Mouse (Mus musculus) embryonic facial prominence, embryonic 11.5 days (tissue): ENCODE measurements around the gene Hivep3. TPM values are rescaled to one million over a fixed set of nuclear protein-coding genes. Genes with fewer than 3 reads are reported as not detected.

Source experiments
- ATAC-seq: fragments of 200-750 bp; cut with Nextera tagmentation; replicated peaks from 2 replicates; pipeline ENCODE4 v1.8.0; 2017; ENCODE audit warnings: low read depth; ENCODE audit not compliant: insufficient number of reproducible peaks, low FRiP score, low TSS enrichment
- DNase-seq: peaks from one replicate; pipeline ENCODE4 v3.0.0-alpha.2; 2015; ENCODE audit warnings: low spot score
- H3K27ac ChIP-seq: fragments of 300-500 bp; sonication (generic); replicated peaks from 2 replicates; pipeline ENCODE4 v1.5.1; 2014; ENCODE audit warnings: mild to moderate bottlenecking, low read depth, low read length, control low read depth
- H3K27me3 ChIP-seq: fragments of 300-500 bp; sonication (generic); 2 replicates; pipeline ENCODE4 v1.6.1; 2014; ENCODE audit warnings: mild to moderate bottlenecking, low read length, moderate library complexity, mixed read lengths; ENCODE audit not compliant: control insufficient read depth, insufficient read depth
- H3K36me3 ChIP-seq: fragments of 300-500 bp; sonication (generic); replicated peaks from 2 replicates; pipeline ENCODE4 v1.6.1; 2014; ENCODE audit warnings: low read depth, mild to moderate bottlenecking, low read length, moderate library complexity, mixed read lengths; ENCODE audit not compliant: control insufficient read depth, insufficient read depth
- H3K4me1 ChIP-seq: fragments of 300-500 bp; sonication (generic); 2 replicates; pipeline ENCODE4 v1.6.1; 2014; ENCODE audit warnings: low read length, mixed read lengths; ENCODE audit not compliant: control insufficient read depth, insufficient read depth
- H3K4me2 ChIP-seq: fragments of 300-500 bp; sonication (generic); 2 replicates; pipeline ENCODE4 v1.6.1; 2014; ENCODE audit warnings: low read depth, mild to moderate bottlenecking, control low read depth, low read length, moderate library complexity
- H3K4me3 ChIP-seq: fragments of 300-500 bp; sonication (generic); 2 replicates; pipeline ENCODE4 v1.5.1; 2014; ENCODE audit warnings: low read depth, low read length, control low read depth
- H3K9ac ChIP-seq: fragments of 300-500 bp; sonication (generic); replicated peaks from 2 replicates; pipeline ENCODE4 v1.6.1; 2014; ENCODE audit warnings: mild to moderate bottlenecking, control low read depth, low read length
- H3K9me3 ChIP-seq: fragments of 300-500 bp; sonication (generic); replicated peaks from 2 replicates; pipeline ENCODE4 v1.6.1; 2016; ENCODE audit warnings: mild to moderate bottlenecking, low read length, inconsistent platforms, mixed read lengths; ENCODE audit not compliant: control insufficient read depth
- WGBS: fragments of 180-500 bp; shearing (Covaris S2); extraction: QIAGEN DNeasy Blood & Tissue Kit; methylation state at CpG from one replicate; pipeline ENCODE4 v1.1.7; 2014; 5-methylcytosine and 5-hydroxymethylcytosine counted together
- polyA plus RNA-seq: library from polyadenylated mRNA; unstranded; fragments of >200 nt; fragmentation: Nextera tagmentation; extraction: Ambion mirVana; gene quantifications from 2 replicates; pipeline ENCODE4 v1.2.1, GENCODE M21; 2014

Gene Hivep3
- polyA plus RNA-seq, 1 experiment from 2014 or later: 1.6 TPM

DNA sequence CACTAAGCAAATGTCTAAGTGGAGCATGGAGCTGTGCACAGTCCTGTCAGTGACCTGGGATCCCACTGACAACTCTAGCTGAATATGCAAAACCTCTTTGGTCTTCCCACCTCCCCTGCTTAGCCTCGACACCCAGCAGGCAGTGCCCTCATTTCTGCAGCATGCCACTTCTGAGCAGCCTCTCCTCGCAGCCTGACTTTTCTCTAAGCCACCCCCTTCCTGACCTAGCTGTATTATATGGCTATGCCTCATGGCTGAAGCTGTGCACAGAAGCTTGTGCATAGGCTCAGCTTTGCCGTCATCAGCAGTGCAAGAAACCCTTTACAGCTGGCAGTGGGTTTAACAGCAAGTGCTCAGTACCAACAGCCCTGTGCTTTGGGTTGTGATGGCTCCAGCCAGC, 163.0 kb downstream of the Hivep3 start:
- no peaks in the 10 kb centered on the region for H3K36me3 ChIP-seq
- WGBS: 73% methylated on average over 3 of the region's 3 CpGs
- no peaks in the 10 kb centered on the region for H3K9me3 ChIP-seq
- H3K27me3 ChIP-seq: no peaks in the 10 kb centered on the region
- no peaks in the 10 kb centered on the region for H3K4me1 ChIP-seq
- no peak for ATAC-seq
- no peak overlapping the region for H3K4me3 ChIP-seq
- no peak overlapping the region for H3K4me2 ChIP-seq
- no peak for DNase-seq
- no peak overlapping the region for H3K27ac ChIP-seq
- no peak overlapping the region for H3K9ac ChIP-seq

DNA sequence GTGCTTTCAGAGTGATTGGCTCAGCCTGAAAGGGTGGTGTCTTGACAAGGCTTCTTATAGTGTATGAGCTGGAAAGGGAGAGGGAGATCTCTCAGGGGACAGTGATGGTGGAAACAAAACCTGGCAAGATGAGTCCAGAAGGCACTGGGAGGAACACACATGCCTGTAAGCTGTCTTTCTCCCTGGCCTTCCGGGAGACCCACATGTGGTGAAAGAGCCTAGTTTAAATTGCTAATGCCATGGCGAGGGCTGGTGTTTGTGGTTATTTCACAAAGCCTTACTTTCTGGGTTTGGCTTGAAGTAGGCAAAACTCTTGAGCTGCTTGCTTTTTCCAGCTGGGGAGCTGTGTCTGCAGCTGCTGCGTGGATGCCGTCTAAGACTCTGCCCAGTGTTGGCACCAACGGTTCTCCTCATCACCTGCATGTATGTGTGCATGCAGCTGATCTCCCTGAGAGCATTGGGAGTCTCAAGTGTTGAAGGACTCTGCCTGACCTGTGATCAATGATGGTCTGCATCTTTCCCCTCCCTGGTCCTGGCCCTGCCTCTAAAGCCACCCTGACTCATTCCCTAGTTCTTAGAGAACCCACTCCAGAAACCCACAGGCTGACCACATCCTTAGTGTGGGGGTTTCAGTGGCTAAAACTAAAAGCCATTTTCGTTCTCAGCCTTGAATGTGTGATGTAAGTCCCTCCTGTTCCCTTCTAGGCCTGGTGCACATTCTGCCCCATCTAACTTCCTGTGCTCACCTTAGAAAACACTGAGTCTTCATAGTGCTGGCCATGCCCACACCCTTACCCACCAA, 163.7 kb downstream of the Hivep3 start:
- DNase-seq (no peak), ATAC-seq (no peak)
- H3K9ac ChIP-seq: no peak overlapping the region
- no peaks in the 10 kb centered on the region for H3K4me1 ChIP-seq
- no peak overlapping the region for H3K4me2 ChIP-seq
- H3K27me3 ChIP-seq: no peaks in the 10 kb centered on the region
- H3K9me3 ChIP-seq: no peaks in the 10 kb centered on the region
- 72% methylated on average over 6 of the region's 6 CpGs for WGBS
- H3K27ac ChIP-seq: no peak overlapping the region
- H3K36me3 ChIP-seq: no peaks in the 10 kb centered on the region
- no peak overlapping the region for H3K4me3 ChIP-seq

DNA sequence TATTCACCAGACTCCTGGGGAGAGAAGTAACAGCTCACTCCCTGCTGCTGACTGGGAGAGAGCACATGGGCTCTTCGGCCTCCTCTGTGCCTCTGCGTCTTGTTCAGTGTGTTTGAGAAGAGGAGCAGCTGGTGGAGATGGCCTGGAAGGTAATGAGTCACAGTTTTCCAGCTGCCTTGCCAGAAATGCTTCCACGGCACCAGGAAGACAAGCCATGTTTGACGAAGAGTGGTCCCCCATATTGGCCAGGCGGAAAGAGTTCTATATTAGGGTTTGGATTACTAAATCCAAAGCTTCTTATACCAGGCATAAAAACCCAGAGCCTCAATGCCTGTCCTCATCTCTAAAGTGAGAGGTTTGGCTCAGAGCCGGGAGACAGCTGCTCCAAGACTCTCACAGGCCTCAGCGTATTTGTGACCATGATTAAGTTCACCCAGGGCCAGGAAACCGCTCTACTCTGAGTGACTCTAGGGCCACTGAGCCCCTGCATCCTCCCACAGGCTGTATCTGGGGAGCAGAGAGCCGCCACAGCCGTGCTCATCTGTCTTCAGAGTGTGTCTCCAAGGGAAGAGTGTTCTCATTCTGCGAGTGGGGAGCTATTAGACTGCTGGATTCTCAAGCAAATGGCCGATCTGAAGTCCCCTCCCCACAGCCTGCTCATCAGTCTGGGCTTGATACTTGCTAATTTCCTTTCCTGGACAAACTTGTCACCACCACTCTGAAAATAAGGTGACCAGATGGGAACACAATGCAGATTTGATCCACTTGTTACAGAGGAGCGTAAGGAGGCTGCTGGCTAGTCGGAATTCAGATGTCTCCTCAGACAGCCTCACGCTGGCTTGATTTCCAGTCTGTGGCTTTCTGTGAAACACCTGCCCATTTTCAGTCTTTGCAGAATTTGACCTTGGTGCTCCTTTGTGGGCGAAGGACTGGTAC, 168.2 kb downstream of the Hivep3 start:
- Histone ChIP-seq H3K27me3 (no peaks in the 10 kb centered on the region), H3K4me3 (no peak overlapping the region), H3K27ac (no peak overlapping the region), H3K36me3 (no peaks in the 10 kb centered on the region), H3K9ac (no peak overlapping the region), H3K4me2 (no peak overlapping the region), H3K4me1 (no peaks in the 10 kb centered on the region), H3K9me3 (no peaks in the 10 kb centered on the region)
- DNase-seq (no peak), ATAC-seq (no peak)
- 77% methylated on average over 16 of the region's 16 CpGs for WGBS

DNA sequence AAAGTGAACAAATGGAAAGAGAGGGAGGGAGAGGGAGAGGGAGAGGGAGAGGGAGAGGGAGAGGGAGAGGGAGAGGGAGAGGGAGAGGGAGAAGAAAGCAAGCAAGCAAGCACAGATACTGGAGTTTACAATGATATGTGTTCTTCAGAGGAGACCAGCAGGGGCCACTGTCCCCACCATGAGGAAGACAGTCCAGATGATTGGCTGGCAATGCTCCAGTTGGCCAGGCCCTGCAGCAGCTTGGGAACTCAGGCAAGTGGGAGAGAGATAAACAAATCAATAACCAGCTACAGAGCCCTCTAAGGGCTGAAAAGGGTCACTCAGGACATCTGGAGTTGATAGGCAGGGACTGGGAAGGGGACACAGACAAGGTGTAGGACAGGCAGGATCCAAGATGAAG, 169.7 kb downstream of the Hivep3 start:
- DNase-seq (no peak), ATAC-seq (no peak)

DNA sequence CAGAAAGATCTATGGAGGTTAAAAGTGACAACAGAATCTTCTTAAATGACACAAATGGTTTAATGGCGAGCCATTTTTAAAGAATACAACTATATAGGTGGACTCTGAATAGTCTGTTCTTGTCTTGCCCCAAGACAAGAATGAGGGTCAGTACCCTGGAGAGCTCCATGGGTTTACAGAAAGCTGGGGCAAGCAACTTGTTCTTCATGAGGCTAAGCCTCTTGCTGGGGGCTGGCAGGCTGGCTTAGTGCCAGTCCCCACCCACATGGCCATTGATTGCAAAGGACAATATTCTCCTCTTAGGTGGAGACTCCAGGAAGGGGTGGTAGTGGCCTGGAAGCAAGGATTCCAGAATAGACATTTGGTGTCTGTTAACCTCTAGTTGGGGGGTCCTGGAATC, 170.2 kb downstream of the Hivep3 start:
- Histone ChIP-seq H3K27ac (no peak overlapping the region), H3K4me2 (no peak overlapping the region), H3K36me3 (no peaks in the 10 kb centered on the region), H3K4me3 (no peak overlapping the region), H3K27me3 (no peaks in the 10 kb centered on the region), H3K9ac (no peak overlapping the region), H3K4me1 (no peaks in the 10 kb centered on the region), H3K9me3 (no peaks in the 10 kb centered on the region)
- DNase-seq (peak; percentile 80), ATAC-seq (no peak)
- WGBS: 44% methylated on average over 1 of the region's 1 CpGs

More for the DNA sequence above, 169.7 kb downstream of the Hivep3 start:
- Histone ChIP-seq H3K27me3 (no peaks in the 10 kb centered on the region), H3K36me3 (no peaks in the 10 kb centered on the region), H3K9me3 (no peaks in the 10 kb centered on the region), H3K4me3 (no peak overlapping the region), H3K9ac (no peak overlapping the region), H3K27ac (no peak overlapping the region), H3K4me1 (no peaks in the 10 kb centered on the region), H3K4me2 (no peak overlapping the region)

DNA sequence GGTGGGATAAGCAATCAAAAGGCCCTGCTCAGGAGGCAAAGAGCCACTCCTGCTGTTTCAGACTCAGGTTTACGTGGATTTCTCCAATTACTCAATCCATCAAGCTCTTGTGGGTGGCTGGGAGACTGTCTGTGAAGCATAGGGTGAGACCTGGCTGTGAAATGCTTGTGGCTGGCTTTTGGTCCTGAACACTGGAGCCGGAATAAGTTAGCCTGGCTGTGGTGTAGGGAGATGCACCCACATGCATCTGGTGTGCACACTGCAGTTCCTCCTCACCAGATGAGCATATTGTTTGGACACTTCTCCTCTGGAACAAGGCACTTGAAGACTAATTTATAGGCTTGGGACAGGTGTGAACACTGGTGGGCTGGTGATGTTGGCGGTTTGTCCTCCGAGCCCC, 170.7 kb downstream of the Hivep3 start:
- H3K4me1 ChIP-seq: no peaks in the 10 kb centered on the region
- WGBS: 89% methylated on average over 4 of the region's 4 CpGs
- DNase-seq: no peak
- ATAC-seq: no peak
- H3K9ac ChIP-seq: no peak overlapping the region
- no peak overlapping the region for H3K4me2 ChIP-seq
- no peaks in the 10 kb centered on the region for H3K36me3 ChIP-seq
- H3K4me3 ChIP-seq: no peak overlapping the region
- no peaks in the 10 kb centered on the region for H3K27me3 ChIP-seq
- H3K9me3 ChIP-seq: no peaks in the 10 kb centered on the region
- no peak overlapping the region for H3K27ac ChIP-seq

DNA sequence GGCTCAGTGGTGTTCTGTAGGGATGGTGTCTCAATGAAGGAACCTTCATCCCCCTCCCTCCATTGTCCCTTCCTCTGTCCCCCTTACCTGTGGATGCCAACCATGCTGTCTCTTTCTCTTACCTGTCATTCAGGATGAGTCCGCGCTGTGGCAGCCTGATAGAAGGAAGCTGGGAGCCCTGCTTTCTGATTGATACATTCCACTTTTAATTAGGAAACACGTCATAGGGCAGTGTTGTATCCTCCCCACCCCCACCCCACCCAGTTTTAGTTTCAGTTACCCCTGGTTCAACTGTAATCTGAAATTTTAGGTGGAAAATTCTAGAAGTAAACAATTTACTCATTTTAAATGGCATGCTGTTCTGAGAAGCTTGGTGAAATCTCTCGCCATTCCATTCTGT, 173.5 kb downstream of the Hivep3 start:
- DNase-seq (no peak), ATAC-seq (no peak)
- Histone ChIP-seq H3K4me3 (no peak overlapping the region), H3K36me3 (no peaks in the 10 kb centered on the region), H3K4me2 (no peak overlapping the region), H3K9ac (no peak overlapping the region), H3K4me1 (no peaks in the 10 kb centered on the region), H3K27me3 (no peaks in the 10 kb centered on the region), H3K9me3 (no peaks in the 10 kb centered on the region), H3K27ac (no peak overlapping the region)
- WGBS: 85% methylated on average over 4 of the region's 4 CpGs
